Mouse (Mus musculus): ENCODE data around the gene Amhr2. TPM values are rescaled to one million over a fixed set of nuclear protein-coding genes. Genes with fewer than 3 reads are reported as not detected.

The Amhr2 gene
- polyA plus RNA-seq, 1 experiment from 2014 or later: 0.68 TPM

DNA sequence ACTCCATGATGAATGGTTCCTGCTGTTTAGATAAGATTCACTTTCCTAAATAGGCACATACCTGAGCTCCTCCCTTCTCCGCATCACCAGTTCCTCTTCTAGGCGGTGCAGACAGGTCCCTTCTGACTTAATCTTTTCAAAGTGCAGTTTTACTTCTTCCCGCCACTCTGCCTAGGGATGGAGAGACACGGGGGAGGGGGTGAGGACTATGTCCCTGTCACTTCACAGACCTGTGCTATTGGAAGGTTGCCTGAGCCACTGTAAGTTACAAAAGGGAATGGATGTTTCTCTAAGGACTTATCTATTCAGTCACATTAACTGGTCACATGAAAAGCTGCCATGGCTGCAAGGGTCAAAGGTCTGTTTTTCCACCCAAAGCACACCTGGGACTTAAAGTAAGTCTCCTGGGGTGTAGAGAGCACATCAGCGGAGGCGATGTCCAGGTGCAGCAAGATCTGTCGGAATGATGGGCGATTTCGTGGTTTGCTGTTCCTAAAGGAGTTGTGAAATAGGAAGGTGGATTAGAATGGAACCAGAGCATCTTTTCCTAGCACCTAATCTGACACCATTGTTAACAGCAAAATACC is 57.2 kb downstream of the Amhr2 start:
- 0 out of 2 replicates have a peak, but pooled peaks have one; percentile 20 for ATAC-seq (ENCODE audit: insufficient read depth, low FRiP score)
- H3K27ac ChIP-seq (ENCODE audit: low read length): no peak overlapping the region

DNA sequence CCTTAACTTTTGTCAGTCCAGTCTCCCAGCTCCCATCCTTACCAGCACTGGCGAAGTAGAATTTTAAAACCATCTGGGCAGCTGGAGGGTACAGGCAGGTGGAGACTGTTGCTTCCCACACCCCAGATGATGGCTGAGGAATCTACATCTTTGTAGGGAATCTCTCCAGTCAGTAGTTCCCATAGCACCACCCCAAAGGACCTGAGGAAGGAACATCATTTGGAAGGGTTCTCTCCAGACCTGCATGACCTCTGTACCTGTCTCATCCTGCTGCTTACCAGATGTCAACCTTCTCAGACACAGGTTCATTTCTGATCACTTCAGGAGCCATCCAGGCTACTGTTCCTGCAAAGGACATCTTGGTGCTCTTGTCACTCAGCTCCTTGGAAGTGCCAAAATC is 58.3 kb downstream of the Amhr2 start, which contains the start of gene Gm10337:
Gene Gm10337, plus strand, starts transcription at position 276 of the 400 bp plus-strand sequence.
- no peaks in the 10 kb centered on the region for H3K4me1 ChIP-seq (ENCODE audit: control insufficient read depth, insufficient read depth, low read length)
- 77% methylated on average over 1 of the region's 1 CpGs for WGBS
- H3K9ac ChIP-seq (ENCODE audit: low read length): no peak within 1 kb of the TSS
- no peaks in the 10 kb centered on the region for H3K9me3 ChIP-seq (replicated peaks; ENCODE audit: control insufficient read depth, low read length)
- no peak for ATAC-seq (ENCODE audit: insufficient read depth, low FRiP score)
- H3K27ac ChIP-seq (ENCODE audit: low read length): no peak within 1 kb of the TSS
- no peaks in the 10 kb centered on the region for H3K27me3 ChIP-seq (ENCODE audit: control insufficient read depth, insufficient read depth, low read length)
- H3K4me3 ChIP-seq (replicated peaks; ENCODE audit: low read length): no peak within 1 kb of the TSS
- peaks cover 26% of the 10 kb centered on the region for H3K36me3 ChIP-seq (ENCODE audit: control insufficient read depth, insufficient read depth, low read length)
- no peak within 1 kb of the TSS for H3K4me2 ChIP-seq (ENCODE audit: low read depth, low read length)

More for the DNA sequence above, 57.2 kb downstream of the Amhr2 start:
- Histone ChIP-seq H3K9me3 (replicated peaks; ENCODE audit: control insufficient read depth, low read length) (no peaks in the 10 kb centered on the region), H3K27me3 (ENCODE audit: control insufficient read depth, insufficient read depth, low read length) (no peaks in the 10 kb centered on the region), H3K4me3 (replicated peaks; ENCODE audit: low read length) (no peak overlapping the region), H3K4me1 (ENCODE audit: control insufficient read depth, insufficient read depth, low read length) (no peaks in the 10 kb centered on the region), H3K9ac (ENCODE audit: low read length) (no peak overlapping the region), H3K4me2 (ENCODE audit: low read depth, low read length) (no peak overlapping the region), H3K36me3 (ENCODE audit: control insufficient read depth, insufficient read depth, low read length) (peaks cover 34% of the 10 kb centered on the region)
- 55% methylated on average over 9 of the region's 9 CpGs for whole genome bisulfite sequencing

Other genes starting within 250 kb of the Amhr2 start
- 46.0 and 49.6 TPM in 2 replicates for gene Zfp740, start 242.1 kb upstream of the Amhr2 start, polyA plus RNA-seq (2015; fragmentation: Nextera tagmentation; extraction: Ambion mirVana)
- 47.3 and 50.9 TPM in 2 replicates for gene Csad, start 240.6 kb upstream of the Amhr2 start, polyA plus RNA-seq (2015; fragmentation: Nextera tagmentation; extraction: Ambion mirVana)
- 5.6 and 6.3 TPM in 2 replicates for gene Itgb7, start 213.4 kb upstream of the Amhr2 start, polyA plus RNA-seq (2015; fragmentation: Nextera tagmentation; extraction: Ambion mirVana)
- gene Rarg, start 187.8 kb upstream of the Amhr2 start, polyA plus RNA-seq (2015; fragmentation: Nextera tagmentation; extraction: Ambion mirVana): 41.2 and 48.6 TPM in 2 replicates
- 0.16 and 0.28 TPM in 2 replicates for gene Gm9918, start 174.8 kb upstream of the Amhr2 start, polyA plus RNA-seq (2015; fragmentation: Nextera tagmentation; extraction: Ambion mirVana)
- 71.5 and 83.5 TPM in 2 replicates for gene Mfsd5, start 165.9 kb upstream of the Amhr2 start, polyA plus RNA-seq (2015; fragmentation: Nextera tagmentation; extraction: Ambion mirVana)
- 17.9 and 21.9 TPM in 2 replicates for gene Espl1, start 149.1 kb upstream of the Amhr2 start, polyA plus RNA-seq (2015; fragmentation: Nextera tagmentation; extraction: Ambion mirVana)
- 305 and 321 TPM in 2 replicates for gene Pfdn5, start 119.3 kb upstream of the Amhr2 start, polyA plus RNA-seq (2015; fragmentation: Nextera tagmentation; extraction: Ambion mirVana)
- gene Myg1, start 113.7 kb upstream of the Amhr2 start, polyA plus RNA-seq (2015; fragmentation: Nextera tagmentation; extraction: Ambion mirVana): 80.7 and 81.8 TPM in 2 replicates
- 55.4 and 57.0 TPM in 2 replicates for gene Aaas, start 94.6 kb upstream of the Amhr2 start, polyA plus RNA-seq (2015; fragmentation: Nextera tagmentation; extraction: Ambion mirVana)
- gene Sp7, start 78.2 kb upstream of the Amhr2 start, polyA plus RNA-seq (2015; fragmentation: Nextera tagmentation; extraction: Ambion mirVana): 1.3 TPM in 2 replicates
- gene Sp1, start 39.2 kb upstream of the Amhr2 start, polyA plus RNA-seq (2015; fragmentation: Nextera tagmentation; extraction: Ambion mirVana): 9.5 and 10.3 TPM in 2 replicates
- 131 and 157 TPM in 2 replicates for gene Prr13, start 13.7 kb downstream of the Amhr2 start, polyA plus RNA-seq (2015; fragmentation: Nextera tagmentation; extraction: Ambion mirVana)
- 166 TPM in 2 replicates for gene Pcbp2, start 25.2 kb downstream of the Amhr2 start, polyA plus RNA-seq (2015; fragmentation: Nextera tagmentation; extraction: Ambion mirVana)
- not detected in 2 replicates for gene Gm10337, start 58.4 kb downstream of the Amhr2 start, polyA plus RNA-seq (2015; fragmentation: Nextera tagmentation; extraction: Ambion mirVana)
- gene Map3k12, start 71.7 kb downstream of the Amhr2 start, polyA plus RNA-seq (2015; fragmentation: Nextera tagmentation; extraction: Ambion mirVana): 14.3 and 15.1 TPM in 2 replicates
- gene Tarbp2, start 72.8 kb downstream of the Amhr2 start, polyA plus RNA-seq (2015; fragmentation: Nextera tagmentation; extraction: Ambion mirVana): 84.0 and 87.0 TPM in 2 replicates
- gene Npff, start 79.6 kb downstream of the Amhr2 start, polyA plus RNA-seq (2015; fragmentation: Nextera tagmentation; extraction: Ambion mirVana): 2.0 and 3.6 TPM in 2 replicates
- gene Gm28047, start 179.7 kb downstream of the Amhr2 start, polyA plus RNA-seq (2015; fragmentation: Nextera tagmentation; extraction: Ambion mirVana): not detected in 2 replicates
- 40.6 and 40.8 TPM in 2 replicates for gene Atf7, start 180.1 kb downstream of the Amhr2 start, polyA plus RNA-seq (2015; fragmentation: Nextera tagmentation; extraction: Ambion mirVana)
- gene Atp5g2, start 227.0 kb downstream of the Amhr2 start, polyA plus RNA-seq (2015; fragmentation: Nextera tagmentation; extraction: Ambion mirVana): 53.3 and 54.2 TPM in 2 replicates